Mouse (Mus musculus): ENCODE measurements around the gene Itprid1. TPM values are rescaled to one million over a fixed set of nuclear protein-coding genes. Genes with fewer than 3 reads are reported as not detected.

Itprid1 gene
- polyA plus RNA-seq, 1 experiment from 2014 or later: not detected

- peaks cover 13% of the 10 kb centered on the region for H3K4me1 ChIP-seq (ENCODE audit: control insufficient read depth, insufficient read depth, low read length)
- no peak overlapping the region for H3K9ac ChIP-seq (replicated peaks; ENCODE audit: low read length)
- H3K4me3 ChIP-seq (replicated peaks; ENCODE audit: low read depth, low read length): no peak overlapping the region
- H3K27ac ChIP-seq (replicated peaks; ENCODE audit: low read depth, low read length): no peak overlapping the region
- H3K4me2 ChIP-seq (ENCODE audit: low read length): no peak overlapping the region
- 60% methylated on average over 2 of the region's 2 CpGs for WGBS
- ATAC-seq (ENCODE audit: low FRiP score, low TSS enrichment) (no peak), DNase-seq (no peak)
- no peaks in the 10 kb centered on the region for H3K27me3 ChIP-seq (ENCODE audit: control insufficient read depth, insufficient read depth, low read length)
- H3K36me3 ChIP-seq (ENCODE audit: control insufficient read depth, insufficient read depth, low read length): no peaks in the 10 kb centered on the region
- no peaks in the 10 kb centered on the region for H3K9me3 ChIP-seq (ENCODE audit: control insufficient read depth, low read length)
Measured at GRCm38 (mm10) chr6:56019632-56020031, 182.9 kb downstream of the Itprid1 start.

- Histone ChIP-seq H3K4me1 (ENCODE audit: control insufficient read depth, insufficient read depth, low read length) (no peaks in the 10 kb centered on the region), H3K4me3 (replicated peaks; ENCODE audit: low read depth, low read length) (no peak overlapping the region), H3K9me3 (ENCODE audit: control insufficient read depth, low read length) (no peaks in the 10 kb centered on the region), H3K4me2 (ENCODE audit: low read length) (no peak overlapping the region), H3K9ac (replicated peaks; ENCODE audit: low read length) (no peak overlapping the region), H3K36me3 (ENCODE audit: control insufficient read depth, insufficient read depth, low read length) (no peaks in the 10 kb centered on the region), H3K27me3 (ENCODE audit: control insufficient read depth, insufficient read depth, low read length) (no peaks in the 10 kb centered on the region), H3K27ac (replicated peaks; ENCODE audit: low read depth, low read length) (no peak overlapping the region)
- ATAC-seq (ENCODE audit: low FRiP score, low TSS enrichment) (no peak), DNase-seq (no peak)
- 63% methylated on average over 2 of the region's 2 CpGs for WGBS
Measured at GRCm38 (mm10) chr6:56025533-56025932, 188.8 kb downstream of the Itprid1 start.

- no peak overlapping the region for H3K27ac ChIP-seq (replicated peaks; ENCODE audit: low read depth, low read length)
- H3K9me3 ChIP-seq (ENCODE audit: control insufficient read depth, low read length): no peaks in the 10 kb centered on the region
- no peaks in the 10 kb centered on the region for H3K36me3 ChIP-seq (ENCODE audit: control insufficient read depth, insufficient read depth, low read length)
- no peaks in the 10 kb centered on the region for H3K27me3 ChIP-seq (ENCODE audit: control insufficient read depth, insufficient read depth, low read length)
- ATAC-seq (ENCODE audit: low FRiP score, low TSS enrichment) (no peak), DNase-seq (peak; percentile 57)
- H3K4me3 ChIP-seq (replicated peaks; ENCODE audit: low read depth, low read length): no peak overlapping the region
- no peak overlapping the region for H3K9ac ChIP-seq (replicated peaks; ENCODE audit: low read length)
- WGBS: 69% methylated on average over 6 of the region's 6 CpGs
- H3K4me1 ChIP-seq (ENCODE audit: control insufficient read depth, insufficient read depth, low read length): no peaks in the 10 kb centered on the region
- no peak overlapping the region for H3K4me2 ChIP-seq (ENCODE audit: low read length)
Measured at GRCm38 (mm10) chr6:56027318-56027717, 190.6 kb downstream of the Itprid1 start.

- no peak overlapping the region for H3K4me2 ChIP-seq (ENCODE audit: low read length)
- H3K27me3 ChIP-seq (ENCODE audit: control insufficient read depth, insufficient read depth, low read length): no peaks in the 10 kb centered on the region
- 92% methylated on average over 5 of the region's 5 CpGs for WGBS
Measured at GRCm38 (mm10) chr6:56027966-56028365, 191.3 kb downstream of the Itprid1 start.

More at GRCm38 (mm10) chr6:56027966-56028365, 191.3 kb downstream of the Itprid1 start:
- ATAC-seq (ENCODE audit: low FRiP score, low TSS enrichment): no peak
- H3K9ac ChIP-seq (replicated peaks; ENCODE audit: low read length): no peak overlapping the region
- no peaks in the 10 kb centered on the region for H3K36me3 ChIP-seq (ENCODE audit: control insufficient read depth, insufficient read depth, low read length)
- DNase-seq: no peak
- H3K4me3 ChIP-seq (replicated peaks; ENCODE audit: low read depth, low read length): no peak overlapping the region
- H3K27ac ChIP-seq (replicated peaks; ENCODE audit: low read depth, low read length): no peak overlapping the region
- no peaks in the 10 kb centered on the region for H3K4me1 ChIP-seq (ENCODE audit: control insufficient read depth, insufficient read depth, low read length)
- H3K9me3 ChIP-seq (ENCODE audit: control insufficient read depth, low read length): no peaks in the 10 kb centered on the region

Other genes starting within 250 kb of the Itprid1 start
- 18.7 and 21.9 TPM in 2 replicates for gene Neurod6, start 155.6 kb upstream of the Itprid1 start, polyA plus RNA-seq (2014; fragmentation: Nextera tagmentation; extraction: Ambion mirVana)
- 4.6 and 7.8 TPM in 2 replicates for gene Ppp1r17, start 180.6 kb downstream of the Itprid1 start, polyA plus RNA-seq (2014; fragmentation: Nextera tagmentation; extraction: Ambion mirVana)